Mouse (Mus musculus) forebrain, embryonic 15.5 days (tissue): ENCODE measurements around the gene Btbd9. TPM values are rescaled to one million over a fixed set of nuclear protein-coding genes. Genes with fewer than 3 reads are reported as not detected.

Experiments
- ATAC-seq: fragments of 200-750 bp; cut with Nextera tagmentation; replicated peaks from 2 replicates; pipeline ENCODE4 v1.8.0; 2017; ENCODE audit warnings: mild to moderate bottlenecking, moderate TSS enrichment, moderate library complexity
- H3K27ac ChIP-seq: fragments of 300-500 bp; sonication (generic); replicated peaks from 2 replicates; pipeline ENCODE4 v1.5.1; 2015; ENCODE audit warnings: mild to moderate bottlenecking, inconsistent platforms
- H3K27me3 ChIP-seq: fragments of 300-500 bp; sonication (generic); 2 replicates; pipeline ENCODE4 v1.6.1; 2015; ENCODE audit warnings: inconsistent platforms
- H3K36me3 ChIP-seq: fragments of 300-500 bp; sonication (generic); 2 replicates; pipeline ENCODE4 v1.6.1; 2015; ENCODE audit warnings: mild to moderate bottlenecking, inconsistent platforms
- H3K4me1 ChIP-seq: fragments of 300-500 bp; sonication (generic); 2 replicates; pipeline ENCODE4 v1.6.1; 2015; ENCODE audit warnings: inconsistent platforms
- H3K4me2 ChIP-seq: fragments of 300-500 bp; sonication (generic); replicated peaks from 2 replicates; pipeline ENCODE4 v1.6.1; 2015; ENCODE audit warnings: mild to moderate bottlenecking, inconsistent platforms
- H3K4me3 ChIP-seq: fragments of 300-500 bp; sonication (generic); 2 replicates; pipeline ENCODE4 v1.5.1; 2015; ENCODE audit warnings: mild to moderate bottlenecking, inconsistent platforms
- H3K9ac ChIP-seq: fragments of 300-500 bp; sonication (generic); replicated peaks from 2 replicates; pipeline ENCODE4 v1.6.1; 2015; ENCODE audit warnings: mild to moderate bottlenecking, inconsistent platforms
- H3K9me3 ChIP-seq: fragments of 300-500 bp; sonication (generic); 2 replicates; pipeline ENCODE4 v1.6.1; 2016; ENCODE audit warnings: inconsistent platforms
- WGBS: fragments of 180-500 bp; shearing (Covaris S2); methylation state at CpG from one replicate; pipeline ENCODE4 v1.1.7; 2015; ENCODE audit warnings: mixed read lengths; 5-methylcytosine and 5-hydroxymethylcytosine counted together
- polyA plus RNA-seq: library from polyadenylated mRNA; unstranded; fragments of >200 nt; fragmentation: Nextera tagmentation; extraction: Ambion mirVana; gene quantifications from 2 replicates; pipeline ENCODE4 v1.2.1, GENCODE M21; 2015

Btbd9 gene
- polyA plus RNA-seq, 1 experiment from 2014 or later, result 146 TPM

DNA sequence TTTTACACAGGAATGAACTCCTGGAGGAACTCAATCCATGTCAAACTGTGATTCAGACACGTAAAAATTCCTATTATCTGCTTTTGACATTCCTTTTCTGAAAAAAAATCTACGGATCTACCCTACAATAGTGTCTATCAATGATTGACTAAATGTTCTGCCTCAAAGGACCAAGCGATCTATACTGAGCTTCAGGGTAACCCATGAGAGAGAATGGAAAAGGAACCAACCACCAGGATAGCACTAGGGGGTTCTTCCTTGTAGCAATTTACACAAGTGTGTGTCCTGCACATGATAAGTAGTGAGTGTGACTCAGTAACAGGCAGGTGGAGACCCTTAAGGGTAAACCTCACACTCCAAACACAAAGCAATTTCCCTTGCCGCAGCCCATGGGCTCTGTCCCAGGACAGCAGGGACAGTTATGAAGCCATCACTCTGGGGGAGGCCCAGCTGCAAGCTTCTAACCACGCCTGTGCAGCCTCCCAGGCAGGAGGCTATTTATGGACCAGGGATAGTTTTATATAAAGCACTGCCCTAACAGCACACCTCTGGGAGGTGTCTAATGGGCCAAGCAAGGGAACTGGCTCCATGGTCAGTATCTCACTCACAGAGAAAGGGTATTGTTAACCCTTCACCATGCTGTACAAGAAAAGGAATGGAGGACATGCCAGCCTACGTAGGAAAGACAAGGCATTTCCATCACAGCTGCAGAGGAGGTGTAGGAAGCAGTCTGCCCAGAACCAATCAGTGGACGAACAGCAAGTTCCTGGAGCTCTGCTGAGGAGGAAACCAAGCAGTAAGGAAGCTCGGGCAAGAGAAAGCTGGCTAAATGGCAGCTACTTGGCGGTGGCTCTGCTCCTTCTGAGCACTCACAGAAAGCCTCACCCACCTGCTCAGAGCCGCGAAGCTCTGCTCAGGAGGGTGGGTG is 306.9 kb downstream of the Btbd9 start:
- H3K9me3 ChIP-seq, result no peaks in the 10 kb centered on the region
- H3K4me3 ChIP-seq, result no peak overlapping the region
- no peak for ATAC-seq
- WGBS, result 82% methylated on average over 11 of the region's 11 CpGs
- peaks cover 7% of the 10 kb centered on the region for H3K4me1 ChIP-seq
- H3K27me3 ChIP-seq, result no peaks in the 10 kb centered on the region
- H3K27ac ChIP-seq, result no peak overlapping the region
- H3K9ac ChIP-seq, result no peak overlapping the region
- no peak overlapping the region for H3K4me2 ChIP-seq
- no peaks in the 10 kb centered on the region for H3K36me3 ChIP-seq

DNA sequence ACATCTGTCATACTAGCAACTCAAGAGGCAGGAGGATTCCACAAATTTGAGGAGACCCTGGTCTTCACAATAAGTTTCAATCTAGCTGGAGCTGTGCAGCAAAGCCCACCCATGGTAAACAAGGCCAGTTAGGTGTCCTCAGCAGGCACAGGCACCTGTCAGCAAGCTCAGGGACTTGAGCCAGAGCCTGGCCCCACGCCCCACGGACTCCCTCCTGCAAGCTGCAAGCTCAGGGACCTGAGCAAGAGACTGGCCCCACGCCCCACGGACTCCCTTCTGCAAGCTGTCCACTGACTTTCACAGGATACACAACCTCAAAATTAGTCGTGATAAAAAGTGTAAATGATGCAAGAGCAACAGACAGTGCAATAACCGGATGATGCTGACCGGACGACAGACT is 307.8 kb downstream of the Btbd9 start:
- Histone ChIP-seq H3K4me3 (no peak overlapping the region), H3K9ac (no peak overlapping the region), H3K27ac (no peak overlapping the region), H3K9me3 (no peaks in the 10 kb centered on the region), H3K4me2 (no peak overlapping the region), H3K27me3 (no peaks in the 10 kb centered on the region), H3K4me1 (peaks cover 8% of the 10 kb centered on the region), H3K36me3 (no peaks in the 10 kb centered on the region)
- ATAC-seq, result no peak
- WGBS, result 85% methylated on average over 8 of the region's 8 CpGs

DNA sequence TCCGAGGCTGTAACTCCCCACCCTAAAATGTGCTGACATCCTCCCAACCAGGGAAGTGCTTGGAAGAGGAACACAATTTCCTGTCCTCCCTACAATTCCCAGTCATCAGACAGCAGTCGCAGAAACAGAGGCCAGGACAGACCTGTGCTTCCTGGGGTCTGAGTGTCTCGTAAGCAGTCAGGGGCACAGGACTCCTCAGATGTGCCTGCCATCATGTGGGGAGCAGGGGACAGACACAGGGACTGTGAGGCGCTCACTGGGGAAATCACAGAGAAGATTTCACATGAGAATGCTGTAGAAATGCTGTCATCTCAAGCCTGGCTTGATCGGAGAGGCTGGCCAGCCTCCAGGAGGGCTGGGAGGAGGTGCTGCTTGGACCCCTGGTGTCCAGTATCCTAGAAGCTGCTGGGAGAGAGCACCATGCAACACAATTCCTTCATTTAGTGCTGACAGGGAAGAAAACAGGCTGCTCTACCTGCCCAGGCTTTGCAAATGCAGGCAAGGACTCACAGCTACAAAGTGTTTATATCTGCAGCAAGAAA is 308.8 kb downstream of the Btbd9 start:
- H3K4me2 ChIP-seq, result no peak overlapping the region
- no peak overlapping the region for H3K9ac ChIP-seq
- H3K4me1 ChIP-seq, result peaks cover 11% of the 10 kb centered on the region
- no peak overlapping the region for H3K27ac ChIP-seq
- 84% methylated on average over 5 of the region's 5 CpGs for WGBS
- no peaks in the 10 kb centered on the region for H3K27me3 ChIP-seq
- H3K9me3 ChIP-seq, result no peaks in the 10 kb centered on the region
- no peak overlapping the region for H3K4me3 ChIP-seq
- ATAC-seq, result no peak
- H3K36me3 ChIP-seq, result no peaks in the 10 kb centered on the region

DNA sequence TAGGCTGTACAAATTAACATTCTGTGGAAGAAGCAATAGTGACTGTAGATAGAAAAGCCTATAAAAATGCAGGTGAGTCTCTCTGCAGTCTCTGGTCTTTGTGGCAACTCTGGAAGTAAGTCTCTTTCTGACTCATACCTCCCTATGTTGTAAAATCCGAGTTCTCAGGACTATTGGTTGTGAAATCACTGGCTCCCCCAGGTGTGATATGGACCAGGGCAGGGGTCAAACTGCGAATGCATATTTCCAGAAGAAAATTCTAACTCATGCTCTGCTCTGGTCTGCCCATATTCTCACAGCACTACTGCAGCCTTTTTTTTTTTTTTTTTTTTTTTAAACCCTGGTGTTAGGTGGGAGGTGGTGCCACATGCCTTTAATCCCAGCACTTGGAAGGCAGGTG is 312.8 kb downstream of the Btbd9 start:
- no peak overlapping the region for H3K9ac ChIP-seq
- H3K4me3 ChIP-seq, result no peak overlapping the region
- H3K9me3 ChIP-seq, result no peaks in the 10 kb centered on the region
- peaks cover 37% of the 10 kb centered on the region for H3K4me1 ChIP-seq
- H3K4me2 ChIP-seq, result no peak overlapping the region
- no peak overlapping the region for H3K27ac ChIP-seq
- H3K36me3 ChIP-seq, result no peaks in the 10 kb centered on the region
- ATAC-seq, result no peak
- WGBS, result 86% methylated on average over 2 of the region's 2 CpGs
- no peaks in the 10 kb centered on the region for H3K27me3 ChIP-seq

DNA sequence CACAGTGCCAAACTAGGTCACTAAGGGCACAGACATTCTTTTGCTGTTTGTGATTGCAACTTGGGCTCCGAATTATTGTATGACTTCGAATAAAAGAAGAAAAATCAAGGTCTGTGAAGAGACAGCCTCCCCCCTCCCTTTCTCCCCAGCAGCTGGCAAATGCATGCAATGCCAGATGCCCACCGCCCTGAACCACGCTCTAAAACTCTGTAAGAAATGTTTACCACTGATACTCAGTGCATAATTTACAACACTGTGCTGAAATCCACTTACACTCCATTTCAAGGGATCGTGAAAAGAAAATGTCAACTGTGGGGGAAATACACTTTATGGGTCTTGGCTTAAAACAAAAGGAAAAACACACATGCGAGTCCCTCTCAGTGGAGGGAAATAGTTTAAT is 313.3 kb downstream of the Btbd9 start:
- 42% methylated on average over 6 of the region's 6 CpGs for WGBS
- no peaks in the 10 kb centered on the region for H3K36me3 ChIP-seq
- H3K4me1 ChIP-seq, result peaks cover 37% of the 10 kb centered on the region
- ATAC-seq, result no peak; the same call in 1 of the 2 replicates
- no peak overlapping the region for H3K4me3 ChIP-seq
- peak overlapping the region; percentile 26; the same call in 1 of the 2 replicates for H3K27ac ChIP-seq
- H3K9me3 ChIP-seq, result no peaks in the 10 kb centered on the region
- no peaks in the 10 kb centered on the region for H3K27me3 ChIP-seq
- H3K9ac ChIP-seq, result no peak overlapping the region
- no peak overlapping the region for H3K4me2 ChIP-seq

DNA sequence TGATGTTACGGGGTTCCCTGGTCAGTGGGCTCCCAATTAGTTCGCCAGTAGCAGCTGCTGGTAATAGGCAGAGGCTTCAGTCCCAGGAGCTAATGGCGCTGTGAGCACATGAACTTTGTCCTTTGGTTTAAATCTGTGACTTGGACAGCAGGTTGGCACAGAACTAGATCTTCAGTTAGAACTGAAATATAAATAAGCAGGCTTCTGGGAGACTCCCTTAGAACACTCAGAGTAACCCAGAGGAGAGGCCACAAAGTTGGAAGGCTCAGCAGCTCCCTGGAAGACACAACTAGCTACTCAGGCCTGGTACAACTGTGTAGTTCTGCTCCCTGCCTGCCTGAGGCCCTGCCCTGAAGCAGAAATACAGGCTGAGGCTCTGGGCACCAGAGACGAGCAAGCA is 313.8 kb downstream of the Btbd9 start:
- peak overlapping the region; percentile 26; the same call in 1 of the 2 replicates for H3K27ac ChIP-seq

DNA sequence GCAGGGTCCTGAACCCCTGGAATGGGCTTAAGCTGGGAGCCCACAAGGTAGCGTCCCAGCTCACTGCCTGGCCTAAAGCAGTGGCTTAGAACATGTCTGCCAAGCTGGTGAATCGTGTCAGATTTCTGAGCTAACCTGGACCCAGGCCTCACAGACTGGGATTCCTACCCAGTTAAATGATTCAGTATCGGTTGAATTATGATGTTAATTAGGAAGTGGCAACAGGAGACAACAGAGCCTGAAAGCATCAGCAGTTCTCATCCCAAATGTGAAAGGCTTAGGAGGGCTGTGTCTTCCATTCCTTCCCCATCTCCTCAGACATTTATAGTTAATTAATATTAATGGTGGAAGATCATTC is 314.3 kb downstream of the Btbd9 start:
- ATAC-seq, result no peak
- WGBS, result 47% methylated on average over 3 of the region's 3 CpGs
- Histone ChIP-seq H3K4me3 (no peak overlapping the region), H3K4me2 (no peak overlapping the region), H3K27me3 (no peaks in the 10 kb centered on the region), H3K9ac (no peak overlapping the region), H3K4me1 (peaks cover 37% of the 10 kb centered on the region), H3K9me3 (no peaks in the 10 kb centered on the region), H3K36me3 (no peaks in the 10 kb centered on the region), H3K27ac (no peak overlapping the region)

More for the DNA sequence above, 313.8 kb downstream of the Btbd9 start:
- Histone ChIP-seq H3K36me3 (no peaks in the 10 kb centered on the region), H3K4me2 (no peak overlapping the region), H3K27me3 (no peaks in the 10 kb centered on the region), H3K9me3 (no peaks in the 10 kb centered on the region), H3K4me1 (peaks cover 37% of the 10 kb centered on the region), H3K9ac (no peak overlapping the region), H3K4me3 (no peak overlapping the region)
- 56% methylated on average over 4 of the region's 4 CpGs for WGBS
- no peak; the same call in 1 of the 2 replicates for ATAC-seq

DNA sequence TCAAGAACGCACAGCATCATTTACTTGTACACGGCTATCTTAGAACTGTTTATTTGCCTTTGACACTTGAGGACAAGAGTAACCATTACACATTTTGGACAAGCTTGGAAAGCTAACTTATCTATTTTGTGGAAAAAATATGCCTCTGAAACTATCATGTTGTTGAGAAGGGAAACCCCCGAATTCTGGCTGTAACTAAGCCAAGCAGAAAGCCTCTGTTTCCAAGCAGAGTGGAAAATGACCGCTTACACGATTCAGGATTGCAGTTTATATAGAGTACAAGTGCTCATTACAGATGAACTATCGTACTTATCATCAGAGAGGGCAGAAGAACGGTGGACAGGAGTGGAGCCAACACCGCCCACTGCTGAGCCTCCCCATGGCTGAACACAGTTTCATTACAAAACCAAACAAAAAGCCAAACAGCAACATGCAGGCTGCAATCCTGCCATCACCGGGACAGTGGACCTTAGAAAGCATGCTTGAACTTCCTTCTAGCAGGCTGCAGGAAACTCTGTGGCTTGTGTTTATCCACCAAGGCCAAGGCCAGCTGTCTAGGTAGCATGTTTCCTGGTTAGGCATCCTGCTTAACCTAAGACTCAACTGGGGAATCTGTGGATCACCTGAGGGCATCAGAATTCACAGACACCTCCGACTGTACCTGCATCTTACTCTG is 314.8 kb downstream of the Btbd9 start:
- ATAC-seq, result no peak
- no peak overlapping the region for H3K4me2 ChIP-seq
- no peak overlapping the region for H3K9ac ChIP-seq
- H3K9me3 ChIP-seq, result no peaks in the 10 kb centered on the region
- no peak overlapping the region for H3K4me3 ChIP-seq
- H3K27ac ChIP-seq, result no peak overlapping the region
- no peaks in the 10 kb centered on the region for H3K36me3 ChIP-seq
- 70% methylated on average over 10 of the region's 10 CpGs for WGBS
- peaks cover 42% of the 10 kb centered on the region for H3K4me1 ChIP-seq
- no peaks in the 10 kb centered on the region for H3K27me3 ChIP-seq

DNA sequence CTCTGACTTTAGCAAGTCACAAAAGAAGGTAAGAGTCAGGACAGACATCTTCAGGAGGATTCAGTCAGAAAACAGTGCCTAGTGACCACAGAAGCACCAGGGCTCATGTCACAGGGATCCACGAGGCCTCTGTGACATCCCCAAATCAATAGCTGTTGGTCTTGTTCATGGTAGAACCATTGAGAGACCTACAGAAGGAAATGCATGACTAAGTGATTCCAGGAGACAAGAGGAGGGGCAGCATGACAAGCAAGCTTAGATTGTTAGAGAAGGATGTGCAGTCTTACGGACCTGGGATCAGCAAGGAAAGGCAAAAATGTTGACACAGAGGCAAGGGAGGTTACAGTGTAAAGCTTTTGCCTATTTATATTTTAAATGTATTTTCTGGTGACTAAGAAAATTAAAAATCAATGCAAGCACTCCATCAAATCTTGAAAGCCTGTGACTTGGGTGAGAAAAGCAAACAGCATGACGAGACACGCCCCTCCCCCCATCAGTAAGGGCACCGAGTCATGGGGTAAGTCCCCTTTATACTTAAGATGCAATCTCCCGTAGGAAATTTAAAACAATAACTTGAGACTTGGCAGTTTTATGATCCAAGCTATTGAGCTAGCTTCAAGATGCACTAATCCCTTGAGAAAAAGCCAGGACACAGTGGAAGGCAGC is 315.5 kb downstream of the Btbd9 start:
- 68% methylated on average over 6 of the region's 6 CpGs for WGBS
- H3K4me1 ChIP-seq, result peaks cover 49% of the 10 kb centered on the region
- no peak for ATAC-seq
- no peak overlapping the region for H3K9ac ChIP-seq
- H3K36me3 ChIP-seq, result no peaks in the 10 kb centered on the region
- H3K27ac ChIP-seq, result no peak overlapping the region
- no peak overlapping the region for H3K4me3 ChIP-seq
- no peak overlapping the region for H3K4me2 ChIP-seq
- H3K27me3 ChIP-seq, result no peaks in the 10 kb centered on the region
- H3K9me3 ChIP-seq, result no peaks in the 10 kb centered on the region

DNA sequence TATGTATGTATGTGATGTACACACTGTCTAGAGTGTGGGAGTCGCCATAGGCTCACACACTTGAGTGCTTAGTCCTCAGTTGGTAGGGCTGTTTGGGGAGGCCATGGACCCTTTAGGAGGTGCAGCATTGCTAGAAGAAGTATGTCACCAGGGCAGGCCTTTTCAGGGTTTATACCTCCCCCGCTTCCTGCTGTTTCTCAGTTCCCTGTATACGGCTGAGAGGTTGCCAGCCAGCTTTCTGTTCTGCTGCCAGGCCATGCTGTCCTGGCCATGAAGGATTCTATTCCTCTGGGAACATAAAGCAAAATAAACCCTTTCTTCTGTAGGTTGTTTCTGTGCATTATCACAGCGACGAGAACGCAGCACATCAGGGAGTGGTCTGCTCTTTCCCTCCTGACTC is 316.4 kb downstream of the Btbd9 start:
- WGBS, result 67% methylated on average over 6 of the region's 6 CpGs
- H3K9ac ChIP-seq, result no peak overlapping the region
- no peak overlapping the region for H3K27ac ChIP-seq
- no peaks in the 10 kb centered on the region for H3K36me3 ChIP-seq
- H3K4me2 ChIP-seq, result no peak overlapping the region
- ATAC-seq, result no peak
- H3K27me3 ChIP-seq, result no peaks in the 10 kb centered on the region
- H3K9me3 ChIP-seq, result no peaks in the 10 kb centered on the region
- no peak overlapping the region for H3K4me3 ChIP-seq
- H3K4me1 ChIP-seq, result peaks cover 54% of the 10 kb centered on the region

DNA sequence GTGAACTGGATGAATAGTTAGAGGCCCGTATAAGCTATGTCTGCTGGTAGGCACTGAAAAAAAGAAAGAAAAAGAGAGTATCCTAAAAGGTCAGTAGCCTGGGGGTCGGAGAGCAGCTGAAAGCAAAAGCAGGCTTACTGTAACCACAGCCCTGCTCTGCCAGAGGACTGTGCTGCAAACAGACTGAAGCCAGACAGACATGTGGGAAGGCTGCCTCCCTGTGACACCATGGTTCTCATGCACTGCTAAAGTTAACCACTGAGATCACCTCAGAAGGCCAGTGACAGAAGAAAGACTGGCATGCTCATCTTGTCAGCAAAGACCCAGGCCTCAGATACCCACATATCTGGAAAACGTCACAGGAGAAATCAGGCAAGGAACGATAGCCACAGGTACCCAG is 317.8 kb downstream of the Btbd9 start:
- Histone ChIP-seq H3K36me3 (no peaks in the 10 kb centered on the region), H3K4me2 (no peak overlapping the region), H3K9me3 (no peaks in the 10 kb centered on the region), H3K4me1 (peaks cover 58% of the 10 kb centered on the region), H3K27ac (no peak overlapping the region), H3K27me3 (no peaks in the 10 kb centered on the region), H3K4me3 (no peak overlapping the region), H3K9ac (no peak overlapping the region)
- no peak for ATAC-seq
- 72% methylated on average over 4 of the region's 4 CpGs for WGBS
